Mouse (Mus musculus): ENCODE measurements at regions not wholly inside any gene's neighbourhood (a gene's known extent, or its start where the extent isn't known, plus 50 kb on each side); places are given as distances from the start of the nearest gene placed in this dataset.

GRCm38 (mm10) chr16:5672871-5673270, 212.3 kb upstream of the Rbfox1 start:
- TF ChIP-seq POLR2A (IDR thresholded peaks at IDR 0.05; ENCODE audit: control insufficient read depth, low read depth, low read length) (no peak), CTCF (IDR thresholded peaks at IDR 0.05; ENCODE audit: control insufficient read depth, insufficient read depth, insufficient replicate concordance, low read depth, low read length) (no peak)

Measured in testis, adult 2 months (tissue).